Mouse (Mus musculus): ENCODE data around the gene Apol11b.

DNA sequence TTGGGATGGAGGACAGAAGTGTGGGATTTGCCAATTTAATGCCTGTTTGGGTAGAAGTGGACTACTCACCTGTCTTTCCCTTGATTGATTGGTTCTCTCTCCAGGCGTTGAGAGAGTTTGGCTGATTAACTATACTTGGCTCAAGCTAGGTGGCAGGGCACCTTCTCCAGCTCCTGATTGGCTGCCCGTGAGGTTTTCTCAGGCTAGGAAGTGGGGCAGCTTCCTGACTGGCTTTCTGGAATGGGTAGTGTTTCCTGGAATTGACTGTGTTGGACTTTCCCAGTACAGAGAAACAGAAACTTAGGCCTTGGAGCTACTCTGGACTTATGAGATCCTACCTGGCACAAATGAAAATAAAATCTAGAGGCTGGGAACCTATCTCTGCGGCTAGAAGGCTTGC is 44.7 kb downstream of the Apol11b start:
- TF ChIP-seq CTCF (conservative IDR thresholded peaks at IDR 0.05; ENCODE audit: low read length) (no peak), NANOG (IDR thresholded peaks at IDR 0.05; ENCODE audit: borderline replicate concordance, low read length) (no peak), POU5F1 (IDR thresholded peaks at IDR 0.05; ENCODE audit: borderline replicate concordance, low read length) (no peak)

Data from E14TG2a.4 (cell line).